Mouse (Mus musculus): Measurements from ENCODE around the gene Med12.

DNA sequence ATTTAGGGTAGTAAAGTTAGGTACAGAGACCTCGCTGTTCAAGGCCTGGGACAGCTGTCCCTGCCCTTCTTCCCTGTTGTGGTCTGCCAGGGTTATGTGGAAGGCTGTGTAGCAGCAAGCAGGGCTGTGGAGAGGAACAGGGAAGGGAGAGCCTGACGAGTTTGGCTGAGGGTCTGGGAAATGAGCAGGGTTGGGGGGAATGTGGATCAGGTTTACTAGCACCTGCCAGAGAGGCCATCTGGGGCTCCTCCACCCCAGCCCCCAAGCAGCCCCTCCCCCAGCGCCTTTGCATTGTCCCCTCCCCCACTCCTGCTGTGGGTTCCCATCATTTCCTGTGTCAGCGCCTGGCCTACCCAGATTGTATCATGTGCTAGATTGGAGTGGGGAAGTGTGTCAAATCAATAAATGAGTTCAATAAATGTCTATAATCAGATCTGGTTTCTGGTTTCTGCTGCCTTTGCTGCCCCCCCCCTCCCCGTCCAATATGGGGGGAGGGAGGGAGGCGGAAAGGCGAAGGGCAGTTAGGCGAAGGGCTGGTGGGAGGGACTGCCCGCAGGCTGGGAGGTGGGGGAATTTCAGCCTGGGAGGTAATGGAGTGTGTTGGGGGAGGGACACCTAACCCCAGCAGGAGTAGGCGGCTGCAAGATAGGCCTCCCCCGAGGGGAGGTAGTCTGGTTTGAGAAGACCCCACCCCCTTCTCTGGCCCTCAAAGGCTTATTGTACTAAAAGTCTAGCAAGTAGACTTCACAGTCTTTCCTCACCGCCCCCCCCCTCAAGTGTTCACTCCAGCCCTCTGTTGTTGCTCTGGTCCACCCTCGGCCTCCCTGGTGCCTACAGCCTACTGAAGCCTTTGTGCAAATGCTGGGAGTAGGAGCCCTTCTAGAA is 13.1 kb upstream of the Med12 start:
- TF ChIP-seq CTCF (IDR thresholded peaks at IDR 0.05; ENCODE audit: low read depth) (no peak), EP300 (IDR thresholded peaks at IDR 0.05; ENCODE audit: low read depth) (no peak)

Data from heart, postnatal 0 days (tissue).